Mouse (Mus musculus): ENCODE data around the gene Ccnt1.

DNA sequence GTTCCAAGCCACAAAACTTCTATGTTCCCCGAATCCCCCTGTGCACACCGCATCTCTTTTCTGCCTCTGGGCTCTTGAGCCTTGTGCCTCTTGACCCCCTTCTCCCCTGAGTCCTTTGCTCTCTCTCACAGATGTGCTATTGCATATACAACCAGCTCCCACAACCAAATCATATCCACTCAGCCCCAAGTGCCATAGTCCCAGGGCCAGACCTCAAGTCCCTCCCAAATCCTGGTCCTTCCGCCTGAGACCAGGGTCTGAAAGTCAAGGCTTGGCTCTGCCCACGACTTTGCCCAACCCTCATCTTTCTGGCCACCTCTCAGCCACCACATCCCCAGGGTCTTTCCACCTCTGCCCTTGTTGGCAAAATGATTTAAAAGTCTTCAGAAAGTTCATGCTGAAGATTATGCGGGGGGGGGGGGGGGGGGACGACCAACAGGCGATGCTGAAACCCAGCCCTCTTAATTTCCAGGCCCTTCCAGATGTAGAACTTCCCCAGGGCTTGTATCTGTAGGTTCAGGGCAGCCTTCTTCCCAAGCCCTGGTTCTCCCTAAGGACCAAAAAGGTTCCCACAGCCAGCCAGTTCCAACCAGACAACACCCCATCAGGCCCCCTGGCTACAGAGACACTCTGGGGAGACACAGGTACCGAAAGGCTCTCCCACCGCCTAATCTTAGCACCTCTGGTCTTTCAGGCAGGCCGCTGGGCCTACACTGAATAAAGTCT, 37.5 kb upstream of the Ccnt1 start:
- TF ChIP-seq POLR2A (IDR thresholded peaks at IDR 0.05; ENCODE audit: low read depth, low read length) (no peak), CTCF (IDR thresholded peaks at IDR 0.05; ENCODE audit: extremely low read depth, insufficient read length, insufficient replicate concordance, low read depth, low read length) (no peak)

Measured in small intestine, adult 2 months (tissue).